Mouse (Mus musculus) gonadal fat pad, adult 2 months (tissue): Measurements from ENCODE around the gene Orc3. TPM values are rescaled to one million over a fixed set of nuclear protein-coding genes. Genes with fewer than 3 reads are reported as not detected.

Experiments
- polyA plus RNA-seq: library from polyadenylated mRNA; depleted of rRNA; stranded (reverse); fragments of >200 nt; gene quantifications from 2 replicates; pipeline ENCODE4 v1.2.3, GENCODE M21; 2012; rRNA removed

The Orc3 gene
- polyA plus RNA-seq, 1 experiment = 20.8 TPM

Other genes with a start within 250 kb of the Orc3 start
- gene Akirin2, start 64.0 kb downstream of the Orc3 start, polyA plus RNA-seq = 21.3 and 27.7 TPM in 2 replicates
- gene Rars2, start within 50 bp of the Orc3 start, polyA plus RNA-seq = 12.1 and 14.5 TPM in 2 replicates
- 14.3 and 16.8 TPM in 2 replicates for gene Slc35a1, start 72.5 kb upstream of the Orc3 start, polyA plus RNA-seq
- gene Cfap206, start 115.3 kb upstream of the Orc3 start, polyA plus RNA-seq = 0.80 and 1.8 TPM in 2 replicates
- gene Gm136, start 141.3 kb upstream of the Orc3 start, polyA plus RNA-seq = 0.09 TPM in 1 of 2 replicates, not detected in the other
- gene Smim8, start 163.5 kb upstream of the Orc3 start, polyA plus RNA-seq = 7.9 and 8.6 TPM in 2 replicates